Mouse (Mus musculus): Measurements from ENCODE around the gene A430005L14Rik. TPM values are rescaled to one million over a fixed set of nuclear protein-coding genes. Genes with fewer than 3 reads are reported as not detected.

The A430005L14Rik gene
- total and polyA plus RNA-seq, 3 experiments, result 26.8 to 48.9 (median 41.8) TPM

DNA sequence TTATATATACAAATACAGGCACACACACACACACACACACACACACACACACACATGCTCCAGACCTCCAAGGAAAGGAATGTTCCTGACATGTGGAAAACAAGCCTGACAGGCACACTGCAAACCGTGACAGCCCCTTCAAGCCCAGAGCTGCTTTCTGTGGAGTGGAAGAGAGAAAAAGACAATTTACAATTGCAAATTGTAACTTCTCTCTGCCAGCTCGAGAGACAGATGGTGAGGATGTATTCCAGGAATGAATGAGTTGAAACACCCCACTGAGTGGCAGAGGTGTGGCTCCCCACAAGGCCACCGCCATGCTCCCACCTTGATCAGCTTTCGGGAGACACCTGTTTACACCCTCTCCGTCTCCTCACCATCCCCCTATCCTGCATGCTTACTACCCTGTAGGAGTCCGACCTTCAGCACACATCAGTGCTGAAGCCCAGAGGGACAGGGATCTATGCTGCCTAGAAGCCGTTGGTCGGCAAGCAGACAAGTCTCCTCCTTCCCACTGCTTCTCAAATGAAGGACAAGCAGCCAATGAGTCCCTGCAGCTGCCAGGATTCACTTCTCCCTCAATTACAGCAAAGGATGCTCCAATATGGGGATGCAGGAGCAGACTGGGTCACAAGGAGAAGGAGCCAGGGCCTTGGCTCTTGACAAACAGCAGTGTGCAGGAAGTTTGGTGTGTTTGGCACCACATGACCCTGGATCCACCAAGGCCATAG is 39.1 kb upstream of the A430005L14Rik start:
- in situ Hi-C loops (cut with MboI; ENCODE audit: low pct_ligation_motif_present, low pct_unique_long_range_greater_than_20kb, low sequenced_read_pairs) (no loop called here), dilution Hi-C loops (cut with MboI; ENCODE audit: extremely low pct_ligation_motif_present, extremely low pct_unique_long_range_greater_than_20kb, low sequenced_read_pairs) (no loop called here)
- no peak overlapping the region for H3K9ac ChIP-seq (ENCODE audit: insufficient read depth, low read depth)
- no peak overlapping the region for H3K4me2 ChIP-seq (ENCODE audit: insufficient read depth, low read depth, poor library complexity, severe bottlenecking)
- H3K36me3 ChIP-seq (replicated peaks in 1 of 2; ENCODE audit: control insufficient read depth in 1 of 2, insufficient read depth in 1 of 2, low read length in 1 of 2), result no peaks in the 10 kb centered on the region
- H3K4me3 ChIP-seq (replicated peaks in 1 of 3; ENCODE audit: low read depth in 2 of 3, low read length in 2 of 3, poor library complexity in 1 of 3), result no peak overlapping the region
- H3K79me2 ChIP-seq (replicated peaks; ENCODE audit: control insufficient read depth, extremely low read depth, insufficient read depth, poor library complexity, severe bottlenecking), result no peaks in the 10 kb centered on the region
- TF ChIP-seq MAZ (IDR thresholded peaks at IDR 0.05; ENCODE audit: low read depth, low read length) (no peak), EP300 (IDR thresholded peaks at IDR 0.05; ENCODE audit: low read length) (no peak), ZKSCAN1 (IDR thresholded peaks at IDR 0.05; ENCODE audit: borderline replicate concordance, low read depth, low read length) (no peak), MAFK (IDR thresholded peaks at IDR 0.05; ENCODE audit: insufficient replicate concordance, low read length) (no peak), HCFC1 (IDR thresholded peaks at IDR 0.05; ENCODE audit: low read depth, low read length) (no peak), POLR2AphosphoS2 (IDR thresholded peaks at IDR 0.05; ENCODE audit: low read depth, low read length) (no peak), CHD2 (IDR thresholded peaks at IDR 0.05; ENCODE audit: low read length) (no peak), PAX5 (IDR thresholded peaks at IDR 0.05; ENCODE audit: low read length) (no peak), E2F4 (IDR thresholded peaks at IDR 0.05; ENCODE audit: insufficient replicate concordance, low read depth, low read length) (no peak), TBP (conservative IDR thresholded peaks at IDR 0.05; ENCODE audit: low read depth, low read length) (no peak), CHD1 (IDR thresholded peaks at IDR 0.05; ENCODE audit: low read depth, low read length) (no peak), MEF2A (IDR thresholded peaks at IDR 0.05; ENCODE audit: borderline replicate concordance, low read depth, low read length) (no peak), SMC3 (IDR thresholded peaks at IDR 0.05; ENCODE audit: low read depth, low read length) (no peak), RAD21 (IDR thresholded peaks at IDR 0.05; ENCODE audit: low read depth, low read length) (no peak)
- H3K27ac ChIP-seq (ENCODE audit: insufficient read depth, low read depth), result no peak overlapping the region
- H3K9me3 ChIP-seq (replicated peaks; ENCODE audit: low read length), result peaks cover 59% of the 10 kb centered on the region
- H3K27me3 ChIP-seq (replicated peaks), result no peaks in the 10 kb centered on the region
- no peaks in the 10 kb centered on the region for H3K4me1 ChIP-seq (ENCODE audit: control insufficient read depth in 1 of 2, insufficient read depth in 2 of 2)
- no peak for DNase-seq (ENCODE audit: extremely low read depth)

DNA sequence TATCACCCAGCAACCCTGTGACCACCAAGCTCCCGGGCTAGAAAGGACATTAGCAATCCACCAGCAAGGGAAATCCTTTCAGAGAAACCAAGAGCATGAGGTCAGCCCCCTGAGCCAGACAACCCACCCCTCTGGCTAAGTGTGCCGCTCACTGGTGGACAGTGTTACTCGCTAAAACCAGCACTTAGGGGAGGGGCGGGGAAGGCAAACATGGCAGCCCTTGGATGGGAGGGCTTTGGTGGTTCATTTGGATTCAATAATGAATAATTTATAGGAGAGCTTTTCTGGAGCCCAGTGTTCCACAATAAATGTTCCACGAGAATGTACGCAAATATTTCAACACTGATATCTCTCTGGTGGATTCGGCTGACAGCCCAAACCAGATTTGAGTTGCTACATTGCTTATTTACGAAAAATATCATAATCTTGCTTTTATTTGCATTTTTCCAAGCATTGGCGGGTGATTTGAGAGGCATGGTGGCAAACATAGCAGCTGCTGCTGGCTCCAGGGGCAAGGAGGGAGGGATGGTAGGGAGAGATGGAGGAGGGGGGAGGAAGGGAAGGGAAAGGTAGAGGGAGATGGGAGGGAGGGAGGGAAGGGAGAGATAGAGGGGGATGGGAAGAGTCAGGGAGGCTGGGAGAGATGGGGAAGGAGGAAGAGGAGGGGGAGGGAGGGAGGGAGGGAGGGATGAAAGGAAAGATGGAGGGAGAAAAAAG is 36.4 kb upstream of the A430005L14Rik start:
- Histone ChIP-seq H3K27ac (ENCODE audit: insufficient read depth, low read depth) (no peak overlapping the region), H3K9me3 (replicated peaks; ENCODE audit: low read length) (peaks cover 52% of the 10 kb centered on the region), H3K4me3 (replicated peaks in 1 of 3; ENCODE audit: low read depth in 2 of 3, low read length in 2 of 3, poor library complexity in 1 of 3) (no peak overlapping the region), H3K79me2 (replicated peaks; ENCODE audit: control insufficient read depth, extremely low read depth, insufficient read depth, poor library complexity, severe bottlenecking) (no peaks in the 10 kb centered on the region), H3K4me2 (ENCODE audit: insufficient read depth, low read depth, poor library complexity, severe bottlenecking) (no peak overlapping the region), H3K9ac (ENCODE audit: insufficient read depth, low read depth) (no peak overlapping the region), H3K36me3 (replicated peaks in 1 of 2; ENCODE audit: control insufficient read depth in 1 of 2, insufficient read depth in 1 of 2, low read length in 1 of 2) (no peaks in the 10 kb centered on the region), H3K27me3 (replicated peaks) (no peaks in the 10 kb centered on the region), H3K4me1 (ENCODE audit: control insufficient read depth in 1 of 2, insufficient read depth in 2 of 2) (no peaks in the 10 kb centered on the region)
- dilution Hi-C loops (cut with MboI; ENCODE audit: extremely low pct_ligation_motif_present, extremely low pct_unique_long_range_greater_than_20kb, low sequenced_read_pairs), result no loop called here
- in situ Hi-C loops (cut with MboI; ENCODE audit: low pct_ligation_motif_present, low pct_unique_long_range_greater_than_20kb, low sequenced_read_pairs), result no loop called here
- DNase-seq (ENCODE audit: extremely low read depth), result no peak
- TF ChIP-seq ZNF384 (IDR thresholded peaks at IDR 0.05; ENCODE audit: low read depth, low read length) (no peak), IRF4 (IDR thresholded peaks at IDR 0.05; ENCODE audit: low read depth, low read length) (no peak), E2F4 (IDR thresholded peaks at IDR 0.05; ENCODE audit: insufficient replicate concordance, low read depth, low read length) (no peak), SIN3A (IDR thresholded peaks at IDR 0.05; ENCODE audit: low read length) (no peak), JUN (IDR thresholded peaks at IDR 0.05; ENCODE audit: insufficient read depth, low read depth, low read length) (no peak), MEF2A (IDR thresholded peaks at IDR 0.05; ENCODE audit: borderline replicate concordance, low read depth, low read length) (no peak), BHLHE40 (IDR thresholded peaks at IDR 0.05; ENCODE audit: low read depth, low read length) (no peak)

Data from CH12.LX (cell line).